Mouse (Mus musculus): ENCODE measurements at regions not wholly inside any gene's neighbourhood (a gene's known extent, or its start where the extent isn't known, plus 50 kb on each side); places are given as distances from the start of the nearest gene placed in this dataset.

- 90% methylated on average over 7 of the region's 7 CpGs for WGBS
Measured at GRCm38 (mm10) chr4:95487323-95487722, 70.0 kb upstream of the Fggy start.

GRCm38 (mm10) chr4:95487969-95488368, 69.3 kb upstream of the Fggy start:
- 88% methylated on average over 1 of the region's 1 CpGs for WGBS

More at GRCm38 (mm10) chr4:95487323-95487722, 70.0 kb upstream of the Fggy start:
- Histone ChIP-seq H3K27me3 (replicated peaks; ENCODE audit: control insufficient read depth, insufficient read depth, low read length) (no peaks in the 10 kb centered on the region), H3K27ac (ENCODE audit: low read depth, low read length) (no peak overlapping the region), H3K9me3 (replicated peaks; ENCODE audit: control insufficient read depth, low read length) (no peaks in the 10 kb centered on the region), H3K4me1 (ENCODE audit: control insufficient read depth, insufficient read depth, low read length) (no peaks in the 10 kb centered on the region), H3K36me3 (ENCODE audit: control insufficient read depth, insufficient read depth, low read length) (no peaks in the 10 kb centered on the region), H3K9ac (ENCODE audit: low read length) (no peak overlapping the region), H3K4me2 (ENCODE audit: low read length) (no peak overlapping the region), H3K4me3 (ENCODE audit: low read depth, low read length) (no peak overlapping the region)
- ATAC-seq: no peak
- no peak for DNase-seq (ENCODE audit: low spot score)

GRCm38 (mm10) chr4:95489059-95489458, 68.2 kb upstream of the Fggy start:
- H3K27me3 ChIP-seq (replicated peaks; ENCODE audit: control insufficient read depth, insufficient read depth, low read length): no peaks in the 10 kb centered on the region
- H3K9ac ChIP-seq (ENCODE audit: low read length): no peak overlapping the region
- H3K27ac ChIP-seq (ENCODE audit: low read depth, low read length): no peak overlapping the region
- H3K9me3 ChIP-seq (replicated peaks; ENCODE audit: control insufficient read depth, low read length): no peaks in the 10 kb centered on the region
- DNase-seq (ENCODE audit: low spot score) (no peak), ATAC-seq (no peak)
- H3K4me2 ChIP-seq (ENCODE audit: low read length): no peak overlapping the region
- 90% methylated on average over 2 of the region's 2 CpGs for WGBS
- H3K4me1 ChIP-seq (ENCODE audit: control insufficient read depth, insufficient read depth, low read length): no peaks in the 10 kb centered on the region
- H3K4me3 ChIP-seq (ENCODE audit: low read depth, low read length): no peak overlapping the region
- H3K36me3 ChIP-seq (ENCODE audit: control insufficient read depth, insufficient read depth, low read length): no peaks in the 10 kb centered on the region

More at GRCm38 (mm10) chr4:95487969-95488368, 69.3 kb upstream of the Fggy start:
- no peaks in the 10 kb centered on the region for H3K4me1 ChIP-seq (ENCODE audit: control insufficient read depth, insufficient read depth, low read length)
- H3K4me3 ChIP-seq (ENCODE audit: low read depth, low read length): no peak overlapping the region
- H3K27me3 ChIP-seq (replicated peaks; ENCODE audit: control insufficient read depth, insufficient read depth, low read length): no peaks in the 10 kb centered on the region
- H3K4me2 ChIP-seq (ENCODE audit: low read length): no peak overlapping the region
- no peak for DNase-seq (ENCODE audit: low spot score)
- ATAC-seq: no peak
- no peak overlapping the region for H3K9ac ChIP-seq (ENCODE audit: low read length)
- no peaks in the 10 kb centered on the region for H3K36me3 ChIP-seq (ENCODE audit: control insufficient read depth, insufficient read depth, low read length)
- H3K27ac ChIP-seq (ENCODE audit: low read depth, low read length): no peak overlapping the region
- H3K9me3 ChIP-seq (replicated peaks; ENCODE audit: control insufficient read depth, low read length): no peaks in the 10 kb centered on the region

GRCm38 (mm10) chr4:95500265-95500664, 57.0 kb upstream of the Fggy start:
- H3K9me3 ChIP-seq (replicated peaks; ENCODE audit: control insufficient read depth, low read length): no peaks in the 10 kb centered on the region
- H3K27me3 ChIP-seq (replicated peaks; ENCODE audit: control insufficient read depth, insufficient read depth, low read length): no peaks in the 10 kb centered on the region
- no peak overlapping the region for H3K4me3 ChIP-seq (ENCODE audit: low read depth, low read length)
- no peak for DNase-seq (ENCODE audit: low spot score)
- no peak overlapping the region for H3K4me2 ChIP-seq (ENCODE audit: low read length)
- WGBS: 90% methylated on average over 3 of the region's 3 CpGs
- no peak for ATAC-seq
- H3K36me3 ChIP-seq (ENCODE audit: control insufficient read depth, insufficient read depth, low read length): no peaks in the 10 kb centered on the region
- no peak overlapping the region for H3K9ac ChIP-seq (ENCODE audit: low read length)
- H3K4me1 ChIP-seq (ENCODE audit: control insufficient read depth, insufficient read depth, low read length): no peaks in the 10 kb centered on the region
- no peak overlapping the region for H3K27ac ChIP-seq (ENCODE audit: low read depth, low read length)

- 46% methylated on average over 2 of the region's 2 CpGs for WGBS
- H3K36me3 ChIP-seq (ENCODE audit: control insufficient read depth, insufficient read depth, low read length): no peaks in the 10 kb centered on the region
- no peak overlapping the region for H3K9ac ChIP-seq (ENCODE audit: low read length)
- H3K9me3 ChIP-seq (replicated peaks; ENCODE audit: control insufficient read depth, low read length): no peaks in the 10 kb centered on the region
- no peak for DNase-seq (ENCODE audit: low spot score)
- no peak overlapping the region for H3K27ac ChIP-seq (ENCODE audit: low read depth, low read length)
- H3K27me3 ChIP-seq (replicated peaks; ENCODE audit: control insufficient read depth, insufficient read depth, low read length): no peaks in the 10 kb centered on the region
- no peaks in the 10 kb centered on the region for H3K4me1 ChIP-seq (ENCODE audit: control insufficient read depth, insufficient read depth, low read length)
- ATAC-seq: no peak
- no peak overlapping the region for H3K4me3 ChIP-seq (ENCODE audit: low read depth, low read length)
- H3K4me2 ChIP-seq (ENCODE audit: low read length): no peak overlapping the region
Measured at GRCm38 (mm10) chr4:95501164-95501563, 56.1 kb upstream of the Fggy start.

GRCm38 (mm10) chr4:95507141-95507945, 50.0 kb upstream of the Fggy start:
- Histone ChIP-seq H3K36me3 (ENCODE audit: control insufficient read depth, insufficient read depth, low read length) (no peaks in the 10 kb centered on the region), H3K4me2 (ENCODE audit: low read length) (no peak overlapping the region), H3K9me3 (replicated peaks; ENCODE audit: control insufficient read depth, low read length) (no peaks in the 10 kb centered on the region), H3K4me3 (ENCODE audit: low read depth, low read length) (no peak overlapping the region), H3K27ac (ENCODE audit: low read depth, low read length) (no peak overlapping the region), H3K4me1 (ENCODE audit: control insufficient read depth, insufficient read depth, low read length) (peaks cover 5% of the 10 kb centered on the region), H3K27me3 (replicated peaks; ENCODE audit: control insufficient read depth, insufficient read depth, low read length) (no peaks in the 10 kb centered on the region), H3K9ac (ENCODE audit: low read length) (no peak overlapping the region)
- DNase-seq (ENCODE audit: low spot score) (peak; percentile 64), ATAC-seq (peak; percentile 72)
- whole genome bisulfite sequencing: 33% methylated on average over 7 of the region's 7 CpGs
